Mouse (Mus musculus) midbrain, embryonic 13.5 days (tissue): ENCODE measurements around the gene E330017A01Rik. TPM values are rescaled to one million over a fixed set of nuclear protein-coding genes. Genes with fewer than 3 reads are reported as not detected.

Experiments
- ATAC-seq: fragments of 200-750 bp; cut with Nextera tagmentation; 2 replicates; pipeline ENCODE4 v1.8.0; 2017; ENCODE audit warnings: mild to moderate bottlenecking, moderate TSS enrichment, moderate library complexity
- H3K27ac ChIP-seq: fragments of 300-500 bp; sonication (generic); 2 replicates; pipeline ENCODE4 v1.5.1; 2015; ENCODE audit warnings: inconsistent platforms, mild to moderate bottlenecking, moderate library complexity
- H3K27me3 ChIP-seq: fragments of 300-500 bp; sonication (generic); 2 replicates; pipeline ENCODE4 v1.6.1; 2015; ENCODE audit warnings: mild to moderate bottlenecking, inconsistent platforms
- H3K36me3 ChIP-seq: fragments of 300-500 bp; sonication (generic); 2 replicates; pipeline ENCODE4 v1.6.1; 2015; ENCODE audit warnings: mild to moderate bottlenecking, inconsistent platforms
- H3K4me1 ChIP-seq: fragments of 300-500 bp; sonication (generic); replicated peaks from 2 replicates; pipeline ENCODE4 v1.6.1; 2015; ENCODE audit warnings: inconsistent platforms
- H3K4me2 ChIP-seq: fragments of 300-500 bp; sonication (generic); replicated peaks from 2 replicates; pipeline ENCODE4 v1.6.1; 2015; ENCODE audit warnings: moderate library complexity, mild to moderate bottlenecking, inconsistent platforms
- H3K4me3 ChIP-seq: fragments of 300-500 bp; sonication (generic); replicated peaks from 2 replicates; pipeline ENCODE4 v1.5.1; 2015; ENCODE audit warnings: mild to moderate bottlenecking, inconsistent platforms
- H3K9ac ChIP-seq: fragments of 300-500 bp; sonication (generic); replicated peaks from 2 replicates; pipeline ENCODE4 v1.6.1; 2015; ENCODE audit warnings: mild to moderate bottlenecking, inconsistent platforms
- H3K9me3 ChIP-seq: fragments of 300-500 bp; sonication (generic); 2 replicates; pipeline ENCODE4 v1.6.1; 2016; ENCODE audit warnings: mild to moderate bottlenecking, inconsistent platforms
- WGBS: fragments of 180-500 bp; shearing (Covaris S2); methylation state at CpG from one replicate; pipeline ENCODE4 v1.1.7; 2015; 5-methylcytosine and 5-hydroxymethylcytosine counted together
- polyA plus RNA-seq: library from polyadenylated mRNA; unstranded; fragments of >200 nt; fragmentation: Nextera tagmentation; extraction: Ambion mirVana; gene quantifications from 2 replicates; pipeline ENCODE4 v1.2.1, GENCODE M21; 2015

E330017A01Rik gene
- polyA plus RNA-seq, 1 experiment from 2014 or later, result not detected

- Histone ChIP-seq H3K9ac (no peak overlapping the region), H3K4me1 (no peaks in the 10 kb centered on the region), H3K9me3 (no peaks in the 10 kb centered on the region), H3K36me3 (no peaks in the 10 kb centered on the region), H3K4me2 (no peak overlapping the region), H3K27ac (no peak overlapping the region), H3K27me3 (no peaks in the 10 kb centered on the region), H3K4me3 (no peak overlapping the region)
- WGBS, result 92% methylated on average over 3 of the region's 3 CpGs
- no peak for ATAC-seq
Measured at GRCm38 (mm10) chr16:58622377-58622776, 16.2 kb downstream of the E330017A01Rik start.

- ATAC-seq, result no peak
- no peaks in the 10 kb centered on the region for H3K27me3 ChIP-seq
- no peaks in the 10 kb centered on the region for H3K4me1 ChIP-seq
- no peak overlapping the region for H3K9ac ChIP-seq
- no peaks in the 10 kb centered on the region for H3K9me3 ChIP-seq
- no peak overlapping the region for H3K4me3 ChIP-seq
- no peak overlapping the region for H3K4me2 ChIP-seq
- no peak overlapping the region for H3K27ac ChIP-seq
- H3K36me3 ChIP-seq, result no peaks in the 10 kb centered on the region
Measured at GRCm38 (mm10) chr16:58617346-58617745, 21.2 kb downstream of the E330017A01Rik start.

GRCm38 (mm10) chr16:58616878-58617277 lies 21.7 kb downstream of the E330017A01Rik start, which contains the start of gene Gm813:
Gene Gm813 (minus strand): TSS chr16:58616978.
- no peaks in the 10 kb centered on the region for H3K36me3 ChIP-seq
- no peak within 1 kb of the TSS for H3K9ac ChIP-seq
- H3K27me3 ChIP-seq, result no peaks in the 10 kb centered on the region
- no peaks in the 10 kb centered on the region for H3K9me3 ChIP-seq
- ATAC-seq, result no peak
- no peak within 1 kb of the TSS for H3K27ac ChIP-seq
- no peak within 1 kb of the TSS for H3K4me3 ChIP-seq
- no peak within 1 kb of the TSS for H3K4me2 ChIP-seq
- WGBS, result 90% methylated on average over 6 of the region's 6 CpGs
- H3K4me1 ChIP-seq, result no peaks in the 10 kb centered on the region

GRCm38 (mm10) chr16:58612969-58613368 lies 25.6 kb downstream of the E330017A01Rik start:
- no peaks in the 10 kb centered on the region for H3K27me3 ChIP-seq
- no peak overlapping the region for H3K4me2 ChIP-seq
- H3K27ac ChIP-seq, result no peak overlapping the region
- WGBS, result 77% methylated on average over 3 of the region's 3 CpGs
- H3K4me1 ChIP-seq, result no peaks in the 10 kb centered on the region
- ATAC-seq, result no peak
- H3K9ac ChIP-seq, result no peak overlapping the region
- no peaks in the 10 kb centered on the region for H3K36me3 ChIP-seq
- no peaks in the 10 kb centered on the region for H3K9me3 ChIP-seq
- H3K4me3 ChIP-seq, result no peak overlapping the region

GRCm38 (mm10) chr16:58607101-58607500 lies 31.4 kb downstream of the E330017A01Rik start:
- H3K4me1 ChIP-seq, result no peaks in the 10 kb centered on the region
- H3K4me2 ChIP-seq, result no peak overlapping the region
- no peaks in the 10 kb centered on the region for H3K9me3 ChIP-seq
- WGBS, result 83% methylated on average over 5 of the region's 5 CpGs
- H3K27ac ChIP-seq, result no peak overlapping the region
- H3K27me3 ChIP-seq, result no peaks in the 10 kb centered on the region
- ATAC-seq, result no peak
- H3K4me3 ChIP-seq, result no peak overlapping the region
- no peak overlapping the region for H3K9ac ChIP-seq
- no peaks in the 10 kb centered on the region for H3K36me3 ChIP-seq

- no peak overlapping the region for H3K4me3 ChIP-seq
- no peaks in the 10 kb centered on the region for H3K36me3 ChIP-seq
- H3K27me3 ChIP-seq, result no peaks in the 10 kb centered on the region
- no peaks in the 10 kb centered on the region for H3K9me3 ChIP-seq
- H3K4me1 ChIP-seq, result no peaks in the 10 kb centered on the region
- ATAC-seq, result no peak
- H3K27ac ChIP-seq, result no peak overlapping the region
- H3K9ac ChIP-seq, result no peak overlapping the region
- H3K4me2 ChIP-seq, result no peak overlapping the region
Measured at GRCm38 (mm10) chr16:58604680-58605079, 33.9 kb downstream of the E330017A01Rik start.

- no peak overlapping the region for H3K27ac ChIP-seq
- no peaks in the 10 kb centered on the region for H3K4me1 ChIP-seq
- no peak overlapping the region for H3K4me3 ChIP-seq
- no peak overlapping the region for H3K4me2 ChIP-seq
- H3K9ac ChIP-seq, result no peak overlapping the region
- H3K27me3 ChIP-seq, result no peaks in the 10 kb centered on the region
- no peaks in the 10 kb centered on the region for H3K9me3 ChIP-seq
- ATAC-seq, result no peak
- WGBS, result 99% methylated on average over 2 of the region's 2 CpGs
- H3K36me3 ChIP-seq, result no peaks in the 10 kb centered on the region
Measured at GRCm38 (mm10) chr16:58603831-58604230, 34.7 kb downstream of the E330017A01Rik start.

- no peak for ATAC-seq
- WGBS, result 93% methylated on average over 6 of the region's 6 CpGs
- Histone ChIP-seq H3K27me3 (no peaks in the 10 kb centered on the region), H3K4me3 (no peak overlapping the region), H3K4me2 (no peak overlapping the region), H3K36me3 (no peaks in the 10 kb centered on the region), H3K9me3 (no peaks in the 10 kb centered on the region), H3K9ac (no peak overlapping the region), H3K27ac (no peak overlapping the region), H3K4me1 (no peaks in the 10 kb centered on the region)
Measured at GRCm38 (mm10) chr16:58600846-58601245, 37.7 kb downstream of the E330017A01Rik start.

- H3K4me3 ChIP-seq, result no peak overlapping the region
- WGBS, result 82% methylated on average over 3 of the region's 3 CpGs
- no peaks in the 10 kb centered on the region for H3K4me1 ChIP-seq
- no peaks in the 10 kb centered on the region for H3K36me3 ChIP-seq
- no peak overlapping the region for H3K27ac ChIP-seq
- no peak overlapping the region for H3K4me2 ChIP-seq
- no peaks in the 10 kb centered on the region for H3K27me3 ChIP-seq
- no peak overlapping the region for H3K9ac ChIP-seq
- no peak for ATAC-seq
- H3K9me3 ChIP-seq, result 0 out of 2 replicates have a peak, but pooled peaks cover 3% of the 10 kb centered on the region
Measured at GRCm38 (mm10) chr16:58591299-58591698, 47.2 kb downstream of the E330017A01Rik start.

- H3K4me3 ChIP-seq, result no peak overlapping the region
- H3K4me1 ChIP-seq, result no peaks in the 10 kb centered on the region
- H3K9me3 ChIP-seq, result 0 out of 2 replicates have a peak, but pooled peaks cover 3% of the 10 kb centered on the region
- no peaks in the 10 kb centered on the region for H3K36me3 ChIP-seq
- H3K9ac ChIP-seq, result no peak overlapping the region
- no peak for ATAC-seq
- no peaks in the 10 kb centered on the region for H3K27me3 ChIP-seq
- no peak overlapping the region for H3K4me2 ChIP-seq
- no peak overlapping the region for H3K27ac ChIP-seq
Measured at GRCm38 (mm10) chr16:58589444-58589843, 49.1 kb downstream of the E330017A01Rik start.

Other genes starting within 250 kb of the E330017A01Rik start
- gene Dcbld2, start 230.3 kb downstream of the E330017A01Rik start, polyA plus RNA-seq, result 6.1 TPM in 2 replicates
- 8.3 and 9.9 TPM in 2 replicates for gene St3gal6, start 114.5 kb downstream of the E330017A01Rik start, polyA plus RNA-seq
- gene Gm813, start 21.8 kb downstream of the E330017A01Rik start, polyA plus RNA-seq, result not detected in 2 replicates
- gene Cpox, start 31.6 kb upstream of the E330017A01Rik start, polyA plus RNA-seq, result 7.1 and 10.6 TPM in 2 replicates
- not detected in 2 replicates for gene Gpr15, start 80.3 kb upstream of the E330017A01Rik start, polyA plus RNA-seq
- 113 and 119 TPM in 2 replicates for gene Cldnd1, start 89.2 kb upstream of the E330017A01Rik start, polyA plus RNA-seq
- gene Olfr172, start 124.4 kb upstream of the E330017A01Rik start, polyA plus RNA-seq, result not detected in 2 replicates
- not detected in 2 replicates for gene Olfr173, start 161.5 kb upstream of the E330017A01Rik start, polyA plus RNA-seq
- gene Olfr175-ps1, start 188.0 kb upstream of the E330017A01Rik start, polyA plus RNA-seq, result not detected in 2 replicates
- not detected in 2 replicates for gene Olfr177, start 236.0 kb upstream of the E330017A01Rik start, polyA plus RNA-seq